Mouse (Mus musculus) lung, postnatal 0 days (tissue): Measurements from ENCODE around the gene Trim75. TPM values are rescaled to one million over a fixed set of nuclear protein-coding genes. Genes with fewer than 3 reads are reported as not detected.

Experiments
- ATAC-seq: fragments of 200-750 bp; cut with Nextera tagmentation; 2 replicates; pipeline ENCODE4 v1.8.0; 2017; ENCODE audit warnings: moderate library complexity
- DNase-seq: peaks from one replicate; pipeline ENCODE4 v3.0.0-alpha.2; 2016; ENCODE audit warnings: low spot score
- H3K27ac ChIP-seq: fragments of 300-500 bp; sonication (generic); 2 replicates; pipeline ENCODE4 v1.5.1; 2014; ENCODE audit warnings: antibody characterized with exemption, mild to moderate bottlenecking, low read length, mixed read lengths
- H3K27me3 ChIP-seq: fragments of 300-500 bp; sonication (generic); replicated peaks from 2 replicates; pipeline ENCODE4 v1.6.1; 2014; ENCODE audit warnings: low read length, mixed read lengths; ENCODE audit not compliant: insufficient read depth
- H3K36me3 ChIP-seq: fragments of 300-500 bp; sonication (generic); 2 replicates; pipeline ENCODE4 v1.6.1; 2014; ENCODE audit warnings: low read length, mixed read lengths; ENCODE audit not compliant: insufficient read depth
- H3K4me1 ChIP-seq: fragments of 300-500 bp; sonication (generic); 2 replicates; pipeline ENCODE4 v1.6.1; 2014; ENCODE audit warnings: antibody characterized with exemption, low read depth, low read length, mixed read lengths; ENCODE audit not compliant: insufficient read depth
- H3K4me2 ChIP-seq: fragments of 300-500 bp; sonication (generic); replicated peaks from 2 replicates; pipeline ENCODE4 v1.6.1; 2014; ENCODE audit warnings: low read depth, mild to moderate bottlenecking, low read length, moderate library complexity, mixed read lengths
- H3K4me3 ChIP-seq: fragments of 300-500 bp; sonication (generic); 2 replicates; pipeline ENCODE4 v1.5.1; 2014; ENCODE audit warnings: low read depth, low read length
- H3K9ac ChIP-seq: fragments of 300-500 bp; sonication (generic); replicated peaks from 2 replicates; pipeline ENCODE4 v1.6.1; 2014; ENCODE audit warnings: low read depth, mild to moderate bottlenecking
- H3K9me3 ChIP-seq: fragments of 300-500 bp; sonication (generic); 2 replicates; pipeline ENCODE4 v1.6.1; 2016; ENCODE audit warnings: low read length, mixed read lengths
- CTCF ChIP-seq: IDR thresholded peaks from 2 replicates; pipeline ENCODE4 v1.5.1; 2016; ENCODE audit warnings: antibody characterized with exemption, mild to moderate bottlenecking
- EP300 ChIP-seq: IDR thresholded peaks from 2 replicates; pipeline ENCODE4 v1.6.1; 2016; ENCODE audit warnings: antibody characterized with exemption, mild to moderate bottlenecking, control low read depth
- WGBS: fragments of 180-500 bp; shearing (Covaris S2); extraction: QIAGEN DNeasy Blood & Tissue Kit; methylation state at CpG from one replicate; pipeline ENCODE4 v1.1.7; 2014; 5-methylcytosine and 5-hydroxymethylcytosine counted together
- polyA plus RNA-seq: library from polyadenylated mRNA; unstranded; fragments of >200 nt; fragmentation: Nextera tagmentation; extraction: Ambion mirVana; gene quantifications from 2 replicates; pipeline ENCODE4 v1.2.1, GENCODE M21; 2015

Trim75 gene
- polyA plus RNA-seq, 1 experiment from 2014 or later, result not detected

DNA sequence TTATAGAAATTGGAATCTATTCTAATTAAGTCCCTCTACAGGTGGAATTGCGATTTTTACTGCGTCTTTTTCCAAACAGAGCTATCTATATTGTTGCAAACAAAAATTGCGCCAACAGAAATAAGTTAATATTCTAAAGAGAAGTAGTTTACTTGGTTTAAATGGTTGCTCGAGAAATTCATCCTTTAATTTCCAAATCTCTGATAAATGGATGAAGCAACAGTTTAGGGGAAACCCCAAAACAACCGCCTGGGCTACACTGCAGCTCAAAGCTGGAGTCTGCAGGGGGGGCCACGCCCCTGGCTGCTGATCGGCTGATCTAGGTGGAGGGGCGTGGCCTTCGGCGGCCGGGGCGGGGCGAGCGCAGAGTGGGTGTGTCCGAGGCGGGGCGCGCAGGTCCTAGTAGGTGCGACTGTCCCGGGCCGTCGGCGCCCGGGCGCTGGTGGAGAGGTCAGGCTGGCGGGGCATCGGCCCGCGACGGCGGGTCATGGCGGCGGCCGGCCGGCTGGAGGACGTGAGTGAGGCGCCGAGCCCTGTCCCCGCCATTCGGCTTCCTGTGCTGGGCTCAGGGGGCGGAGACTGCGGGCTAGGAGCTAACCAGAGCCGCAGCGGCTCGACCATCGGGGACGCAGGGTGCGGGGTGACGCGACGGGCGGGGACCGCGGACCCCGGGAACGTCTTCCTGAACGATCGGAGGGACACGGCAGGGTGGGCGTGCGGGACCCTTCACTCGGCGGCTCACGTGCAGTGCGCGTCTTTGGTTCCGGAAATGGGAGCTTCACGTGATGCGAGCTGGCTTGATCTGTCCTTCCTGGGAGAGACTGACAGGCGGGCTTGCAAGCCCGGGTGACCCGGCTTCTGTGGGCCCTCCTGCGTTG is 40.6 kb downstream of the Trim75 start, which contains the start of gene Tmem192:
TSS of gene Tmem192 (plus strand) at position 366 of the 878 bp plus-strand sequence.
- peak; percentile 29; the same call in 1 of the 2 replicates for TF ChIP-seq CTCF
- no peak for TF ChIP-seq EP300
- ATAC-seq, result peak; percentile 97
- H3K27me3 ChIP-seq, result no peaks in the 10 kb centered on the region
- H3K4me3 ChIP-seq, result peak within 1 kb of the TSS; percentile 80
- DNase-seq, result peak; percentile 96
- no peaks in the 10 kb centered on the region; the same call in 1 of the 2 replicates for H3K4me1 ChIP-seq
- no peaks in the 10 kb centered on the region for H3K36me3 ChIP-seq
- peak within 1 kb of the TSS; percentile 58 for H3K9ac ChIP-seq
- H3K27ac ChIP-seq, result peak within 1 kb of the TSS; percentile 91
- H3K4me2 ChIP-seq, result peak within 1 kb of the TSS; percentile 61
- 1% methylated on average over 58 of the region's 73 CpGs for WGBS
- H3K9me3 ChIP-seq, result no peaks in the 10 kb centered on the region

DNA sequence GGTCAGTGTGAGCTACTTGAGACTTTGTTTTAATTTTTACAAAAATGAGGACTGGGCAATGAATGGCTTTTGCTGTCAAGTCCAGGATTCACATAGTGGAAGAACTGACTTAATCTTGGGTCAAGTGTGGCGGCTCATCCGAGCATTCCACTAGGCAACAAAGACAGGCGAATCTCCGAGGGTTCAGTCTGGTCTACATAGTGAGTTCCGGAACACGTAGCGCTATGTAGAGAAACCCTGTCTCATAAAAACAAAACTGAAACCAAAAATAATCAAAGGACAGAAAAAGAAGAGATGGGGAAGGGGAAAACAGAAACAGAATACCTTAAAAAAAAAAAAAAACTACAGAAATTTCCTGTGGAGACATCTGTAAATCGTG is 41.2 kb downstream of the Trim75 start:
- Histone ChIP-seq H3K27me3 (no peaks in the 10 kb centered on the region), H3K4me3 (peak overlapping the region; percentile 80), H3K9me3 (no peaks in the 10 kb centered on the region), H3K9ac (0 out of 2 replicates have a peak overlapping the region, but pooled peaks have one; percentile 58), H3K27ac (no peak overlapping the region), H3K36me3 (no peaks in the 10 kb centered on the region), H3K4me2 (peak overlapping the region; percentile 61), H3K4me1 (no peaks in the 10 kb centered on the region; the same call in 1 of the 2 replicates)
- TF ChIP-seq EP300 (no peak), CTCF (no peak)
- DNase-seq (no peak), ATAC-seq (no peak)
- 42% methylated on average over 8 of the region's 8 CpGs for WGBS

DNA sequence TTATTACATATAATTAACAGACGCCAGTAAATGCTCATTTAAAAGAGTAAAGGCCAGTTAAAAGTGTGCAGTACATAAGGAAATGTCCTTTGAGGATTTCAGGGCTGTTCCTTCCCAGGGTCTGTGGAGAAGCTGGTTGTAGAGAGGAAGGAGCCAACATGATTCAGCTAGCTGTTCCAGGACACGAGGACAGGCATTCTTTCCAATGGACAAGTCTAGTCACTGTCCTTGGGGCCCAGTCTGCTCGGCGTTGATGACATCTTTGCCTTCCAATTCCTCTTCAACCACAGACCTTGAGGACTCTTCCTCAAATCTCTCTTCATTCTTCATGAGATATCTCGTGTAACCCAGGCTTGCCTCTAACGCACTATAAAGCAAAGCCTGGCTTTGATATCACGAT is 42.0 kb downstream of the Trim75 start:
- Histone ChIP-seq H3K36me3 (no peaks in the 10 kb centered on the region), H3K4me3 (no peak overlapping the region), H3K9me3 (no peaks in the 10 kb centered on the region), H3K9ac (no peak overlapping the region), H3K27me3 (no peaks in the 10 kb centered on the region), H3K4me1 (no peaks in the 10 kb centered on the region; the same call in 1 of the 2 replicates), H3K27ac (no peak overlapping the region), H3K4me2 (no peak overlapping the region)
- TF ChIP-seq EP300 (no peak), CTCF (no peak)
- no peak for DNase-seq
- 81% methylated on average over 7 of the region's 7 CpGs for WGBS
- ATAC-seq, result no peak

DNA sequence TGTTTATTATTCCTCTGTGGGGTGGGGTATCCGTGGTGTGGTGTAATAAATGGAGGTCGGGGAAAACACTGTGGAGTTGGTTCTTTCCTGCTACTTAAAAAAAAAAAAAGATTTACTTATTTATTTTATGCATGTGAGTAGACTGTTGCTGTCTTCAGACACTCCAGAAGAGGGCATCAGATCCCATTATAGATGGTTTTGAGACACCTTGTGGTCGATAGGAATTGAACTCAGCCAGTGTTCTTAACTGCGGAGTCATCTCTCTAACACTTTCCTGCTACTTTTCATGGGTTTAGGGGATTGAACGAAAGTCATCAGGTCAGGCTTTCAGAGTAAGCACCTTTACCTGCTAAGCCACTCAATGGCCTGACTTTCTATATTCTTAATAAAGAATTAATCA is 42.8 kb downstream of the Trim75 start:
- no peak for TF ChIP-seq EP300
- TF ChIP-seq CTCF, result peak; percentile 59
- no peak for ATAC-seq
- Histone ChIP-seq H3K9me3 (no peaks in the 10 kb centered on the region), H3K4me3 (no peak overlapping the region), H3K4me1 (no peaks in the 10 kb centered on the region; the same call in 1 of the 2 replicates), H3K27me3 (no peaks in the 10 kb centered on the region), H3K4me2 (no peak overlapping the region), H3K27ac (no peak overlapping the region), H3K9ac (no peak overlapping the region), H3K36me3 (no peaks in the 10 kb centered on the region)
- DNase-seq, result peak; percentile 24
- WGBS, result 27% methylated on average over 5 of the region's 5 CpGs

DNA sequence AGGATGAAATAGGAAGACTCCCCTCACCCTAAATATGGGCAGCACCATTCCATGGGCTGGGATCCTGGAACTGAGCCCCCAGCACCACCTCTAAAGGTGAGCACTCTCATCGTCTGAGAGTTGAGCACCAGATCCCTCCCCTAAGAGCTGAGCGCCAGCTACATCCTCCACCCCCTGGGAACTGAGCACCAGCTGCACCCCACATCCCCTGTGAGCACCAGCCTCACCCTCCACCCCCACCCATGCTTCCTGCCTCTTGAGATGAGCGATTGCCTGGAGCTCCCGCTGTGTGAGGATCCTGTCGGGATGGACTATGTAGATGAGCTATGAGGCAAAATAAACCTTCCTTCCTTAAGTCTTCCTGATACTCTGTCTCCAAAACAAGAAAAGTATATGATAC is 44.7 kb downstream of the Trim75 start:
- ATAC-seq, result no peak
- no peaks in the 10 kb centered on the region for H3K9me3 ChIP-seq
- H3K27ac ChIP-seq, result no peak overlapping the region
- no peak for DNase-seq
- no peak for TF ChIP-seq CTCF
- no peak for TF ChIP-seq EP300
- no peaks in the 10 kb centered on the region for H3K27me3 ChIP-seq
- no peak overlapping the region for H3K9ac ChIP-seq
- H3K4me1 ChIP-seq, result no peaks in the 10 kb centered on the region
- no peak overlapping the region for H3K4me3 ChIP-seq
- WGBS, result 11% methylated on average over 5 of the region's 5 CpGs
- H3K36me3 ChIP-seq, result no peaks in the 10 kb centered on the region
- no peak overlapping the region for H3K4me2 ChIP-seq

DNA sequence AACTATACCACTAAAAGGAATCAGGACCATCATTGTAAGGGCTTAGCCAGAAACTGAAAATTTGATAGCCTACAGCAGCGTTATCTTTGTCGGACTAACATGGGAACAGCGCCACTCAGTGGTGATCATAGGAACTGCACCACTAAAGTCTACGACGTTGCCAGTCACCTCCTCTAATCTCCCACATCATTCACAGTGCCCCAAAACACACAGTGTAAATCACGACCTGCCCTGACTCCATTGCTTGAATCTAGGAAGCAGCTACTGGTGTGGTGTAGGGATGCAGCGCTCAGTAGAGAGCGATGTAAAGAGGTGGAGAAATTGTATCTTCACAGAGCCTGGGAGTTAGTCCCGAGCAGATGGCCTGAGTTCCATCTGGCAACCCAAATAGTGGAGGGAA is 46.1 kb downstream of the Trim75 start:
- Histone ChIP-seq H3K9me3 (no peaks in the 10 kb centered on the region), H3K9ac (no peak overlapping the region), H3K4me1 (no peaks in the 10 kb centered on the region), H3K27ac (no peak overlapping the region), H3K4me2 (no peak overlapping the region), H3K4me3 (no peak overlapping the region), H3K36me3 (no peaks in the 10 kb centered on the region), H3K27me3 (no peaks in the 10 kb centered on the region)
- DNase-seq (peak; percentile 74), ATAC-seq (peak; percentile 61)
- WGBS, result 12% methylated on average over 9 of the region's 9 CpGs
- TF ChIP-seq CTCF, result peak; percentile 98
- TF ChIP-seq EP300, result no peak
